Mouse (Mus musculus): ENCODE measurements around the gene Zap70.

Gene Zap70

DNA sequence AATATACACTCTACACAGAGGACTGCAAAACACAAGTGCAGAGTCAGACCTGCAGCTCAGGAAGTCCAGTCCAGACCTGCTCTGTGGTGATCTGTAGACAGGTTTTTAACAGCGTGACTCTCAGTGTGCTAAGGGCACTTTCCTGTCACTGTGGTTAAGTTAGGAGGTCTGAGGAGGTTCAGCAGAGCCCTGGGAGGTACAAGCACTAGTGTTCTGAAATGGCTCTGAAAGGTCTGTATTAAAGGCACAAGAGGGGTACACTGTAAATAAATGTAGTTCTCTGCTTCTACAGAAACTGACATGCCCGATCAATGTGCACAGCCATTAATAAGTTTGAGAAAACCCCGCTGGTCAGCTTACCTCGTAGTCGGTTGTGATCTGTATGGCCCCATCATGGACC is 62.8 kb downstream of the Zap70 start:
- in situ Hi-C loops (cut with MboI, MseI) = no loop called here

DNA sequence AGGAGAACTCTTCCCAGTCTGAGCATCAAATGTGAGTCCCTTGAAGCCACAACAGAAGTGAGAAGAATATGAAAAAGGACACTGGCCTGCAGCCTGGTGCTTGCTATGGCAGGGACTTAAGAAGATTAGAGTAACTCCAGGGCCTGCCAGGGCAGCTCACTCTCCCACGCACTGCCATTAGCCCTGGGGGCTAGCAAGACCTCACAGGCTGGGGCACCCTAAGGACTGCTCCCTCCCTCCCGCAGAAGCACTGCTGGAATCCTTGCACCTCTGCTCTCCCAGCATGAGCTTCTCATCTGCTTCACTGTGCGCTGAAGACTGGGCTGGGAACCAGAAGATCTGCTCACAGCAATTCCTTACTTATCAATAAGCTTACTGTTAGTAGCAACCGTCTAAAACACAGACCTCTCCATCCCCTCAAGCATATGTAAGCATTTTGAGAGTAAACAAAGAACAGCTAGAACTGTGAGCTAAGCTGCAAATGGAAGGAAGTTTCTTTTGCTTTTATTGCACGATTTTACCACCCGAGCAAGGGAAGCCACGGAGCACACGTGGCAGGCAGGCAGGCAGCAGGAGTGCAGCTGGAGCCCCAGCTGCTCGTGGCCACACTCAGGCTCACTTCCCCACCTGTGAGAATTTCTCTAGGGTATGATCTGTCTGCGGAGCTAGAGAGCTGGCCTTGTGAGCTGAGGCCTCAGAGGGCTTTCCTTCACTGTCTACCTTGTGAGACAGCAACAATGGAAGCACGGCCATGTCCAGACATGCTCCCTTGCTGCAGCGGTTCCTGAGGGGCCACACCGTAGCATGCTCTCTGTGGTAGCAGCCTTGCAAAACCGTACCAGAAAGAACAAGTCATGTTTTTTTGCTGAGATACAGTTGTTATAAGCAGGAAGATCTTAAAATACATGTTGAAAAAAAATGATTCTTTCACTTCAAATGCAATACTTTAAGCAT is 69.6 kb downstream of the Zap70 start:
- in situ Hi-C loops (cut with MboI, MseI) = no loop called here

Measured in T-helper 1 cell (primary cell).